Mouse (Mus musculus) adrenal gland, postnatal 36 days (tissue): Measurements from ENCODE around the gene Filip1l. TPM values are rescaled to one million over a fixed set of nuclear protein-coding genes. Genes with fewer than 3 reads are reported as not detected.
A peak's percentile ranks its signal among the peaks of the same experiment; 100 is the strongest.

ENCODE experiments used
- DNase-seq, 2 experiments: peaks; one replicate each; pipeline ENCODE4 v3.0.0; 2021; ENCODE audit warnings: mixed read lengths in 1 of 2
- total RNA-seq, 2 experiments: library from RNA; stranded (reverse); gene quantifications; 2 replicates each; pipeline ENCODE4 v1.2.3; 2021

Filip1l gene
- total RNA-seq, 2 experiments from 2014 or later = 16.9 to 25.5 TPM

DNA sequence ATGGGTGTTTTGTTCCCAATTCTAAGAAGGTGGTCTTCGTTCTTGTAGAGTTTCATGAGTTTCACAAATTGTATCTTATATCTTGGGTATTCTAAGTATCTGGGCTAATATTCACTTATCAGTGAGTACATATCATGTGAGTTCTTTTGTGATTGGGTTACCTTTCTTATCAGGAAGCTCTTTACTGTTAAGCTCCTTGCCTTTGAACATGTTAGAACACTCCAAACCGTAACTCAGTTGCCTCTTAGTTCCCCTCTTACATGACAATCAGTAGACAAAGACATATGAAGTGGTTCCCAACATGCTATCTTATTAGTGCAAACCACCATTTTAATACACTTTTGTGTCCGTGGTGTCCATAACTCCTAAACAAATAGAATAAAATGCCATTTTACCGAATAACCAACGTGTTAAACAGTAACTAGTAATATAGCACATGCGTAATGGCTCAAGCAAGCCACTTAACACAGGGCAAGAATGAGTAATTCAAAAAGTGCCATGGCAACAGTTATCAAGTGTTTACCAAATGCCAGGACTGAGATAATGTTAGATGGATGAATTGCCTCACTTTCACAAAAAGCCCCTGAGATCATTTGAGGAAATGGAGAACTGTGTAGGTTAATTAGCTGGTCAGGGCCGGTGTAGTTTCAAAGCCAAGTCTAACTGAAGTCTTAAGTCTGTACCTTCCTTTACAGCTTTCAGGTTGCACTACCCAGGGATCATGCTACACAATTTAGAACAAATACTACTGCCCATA is 215.9 kb downstream of the Filip1l start:
- DNase-seq = no peak

DNA sequence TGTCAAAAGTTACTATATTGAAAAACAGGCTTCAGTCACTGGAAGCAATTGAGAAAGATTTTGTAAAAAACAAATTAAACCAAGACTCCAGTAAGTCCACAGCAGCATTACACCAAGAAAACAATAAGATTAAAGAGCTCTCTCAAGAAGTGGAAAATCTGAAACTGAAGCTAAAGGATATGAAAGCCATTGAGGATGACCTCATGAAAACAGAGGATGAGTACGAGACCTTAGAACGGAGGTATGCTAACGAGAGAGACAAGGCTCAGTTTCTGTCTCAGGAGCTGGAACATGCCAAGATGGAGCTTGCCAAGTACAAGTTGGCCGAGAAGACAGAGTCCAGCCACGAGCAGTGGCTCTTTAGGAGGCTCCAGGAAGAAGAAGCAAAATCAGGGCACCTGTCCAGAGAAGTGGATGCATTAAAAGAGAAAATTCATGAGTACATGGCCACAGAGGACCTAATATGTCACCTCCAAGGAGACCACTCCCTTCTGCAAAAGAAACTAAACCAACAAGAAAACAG is 218.0 kb downstream of the Filip1l start:
- no peak for DNase-seq

DNA sequence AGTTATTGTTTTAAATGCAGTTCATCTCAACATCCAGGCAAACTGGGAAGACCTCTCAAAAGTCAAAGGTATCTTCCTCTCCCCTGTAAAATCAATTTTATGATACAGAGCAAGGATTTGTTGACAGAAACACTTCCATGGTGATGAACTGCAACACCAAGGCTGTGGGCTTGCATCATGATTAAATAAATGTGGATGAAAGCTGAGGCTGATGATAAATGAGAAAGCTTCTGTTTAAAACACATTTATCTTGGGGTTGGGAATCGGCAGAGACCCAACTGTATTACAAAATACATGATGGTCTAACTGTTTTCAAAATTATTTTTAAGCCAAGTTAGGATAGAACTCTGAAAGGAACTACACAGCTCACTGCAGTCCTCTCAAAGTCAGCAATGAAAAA is 220.9 kb downstream of the Filip1l start:
- DNase-seq = no peak

GRCm38 (mm10) chr16:57575764-57576388 is 223.0 kb downstream of the Filip1l start:
- DNase-seq = no peak

DNA sequence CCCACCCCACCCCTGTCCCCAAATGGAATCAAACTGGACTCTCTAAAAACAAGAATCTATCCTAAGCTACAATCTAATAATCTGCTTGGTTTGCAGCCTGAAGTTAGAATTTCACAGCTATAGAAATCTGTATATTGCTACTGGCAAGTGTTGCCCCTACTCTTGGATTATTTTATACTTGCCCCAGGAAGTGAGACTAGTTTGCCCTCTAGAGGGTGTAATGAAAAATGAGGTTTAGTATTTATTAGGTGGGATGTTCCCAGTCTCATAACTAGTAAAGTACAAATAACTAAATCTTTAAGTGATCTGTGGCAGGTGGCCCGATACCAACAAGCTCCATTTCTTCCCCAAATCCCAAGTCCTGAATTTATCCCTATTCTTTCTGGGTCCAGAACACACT is 224.6 kb downstream of the Filip1l start:
- DNase-seq = no peak

DNA sequence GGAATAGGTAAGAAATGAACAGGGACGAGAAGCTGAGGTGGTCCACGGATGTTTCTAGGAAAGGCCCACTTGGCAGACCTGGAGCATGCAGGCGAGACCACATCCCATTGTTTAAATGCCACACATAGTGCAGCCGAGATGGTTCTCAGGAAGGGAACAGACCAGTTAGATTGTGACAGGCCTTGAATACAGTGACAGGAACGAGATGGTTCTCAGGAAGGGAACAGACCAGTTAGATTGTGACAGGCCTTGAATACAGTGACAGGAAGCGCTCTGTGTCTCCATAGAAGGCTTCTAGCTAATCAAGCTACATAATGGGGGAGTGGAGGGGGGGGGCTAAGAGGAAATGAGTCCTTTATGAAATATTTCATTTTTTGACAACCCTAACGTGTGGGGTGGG is 227.1 kb downstream of the Filip1l start:
- no peak for DNase-seq

DNA sequence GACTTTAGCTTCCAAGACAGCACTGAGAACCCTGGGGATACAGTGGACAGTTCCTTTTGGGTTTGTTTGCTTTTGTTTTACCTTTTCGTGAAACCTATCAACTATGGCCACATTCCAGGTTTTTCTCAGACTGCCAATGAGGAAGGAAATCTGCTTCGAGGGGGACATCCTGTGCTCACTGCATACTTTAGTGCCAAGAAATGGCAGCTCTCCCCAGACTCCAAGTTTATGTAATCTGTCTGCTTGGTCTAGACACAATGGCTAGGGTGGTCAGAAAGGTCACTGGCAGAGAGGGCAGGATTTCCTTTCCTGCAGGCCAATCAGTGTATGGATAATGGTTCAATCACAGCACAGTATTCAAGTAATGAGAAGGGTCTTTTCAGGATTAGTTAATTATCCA is 229.1 kb downstream of the Filip1l start:
- DNase-seq = peak in 1 of 2 experiments; percentile 42

DNA sequence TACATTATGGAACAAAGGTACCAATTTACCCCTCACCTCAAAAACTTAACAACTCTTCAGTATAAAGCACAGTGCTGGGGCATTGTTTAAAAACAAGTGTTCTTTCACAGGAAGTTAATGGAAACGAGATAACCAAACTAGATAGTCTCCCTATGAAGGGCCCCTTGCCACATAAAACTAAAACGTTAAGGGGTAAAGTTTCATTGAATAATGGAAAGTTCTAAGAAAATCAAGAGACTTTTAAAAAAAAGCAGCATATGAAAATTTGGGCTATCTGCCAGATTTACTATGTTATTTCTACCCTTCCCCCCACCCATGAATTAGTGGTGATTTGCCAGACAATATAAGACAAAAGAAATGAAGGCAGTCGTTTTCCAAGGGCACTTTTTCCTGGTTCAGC is 232.3 kb downstream of the Filip1l start:
- DNase-seq = no peak

DNA sequence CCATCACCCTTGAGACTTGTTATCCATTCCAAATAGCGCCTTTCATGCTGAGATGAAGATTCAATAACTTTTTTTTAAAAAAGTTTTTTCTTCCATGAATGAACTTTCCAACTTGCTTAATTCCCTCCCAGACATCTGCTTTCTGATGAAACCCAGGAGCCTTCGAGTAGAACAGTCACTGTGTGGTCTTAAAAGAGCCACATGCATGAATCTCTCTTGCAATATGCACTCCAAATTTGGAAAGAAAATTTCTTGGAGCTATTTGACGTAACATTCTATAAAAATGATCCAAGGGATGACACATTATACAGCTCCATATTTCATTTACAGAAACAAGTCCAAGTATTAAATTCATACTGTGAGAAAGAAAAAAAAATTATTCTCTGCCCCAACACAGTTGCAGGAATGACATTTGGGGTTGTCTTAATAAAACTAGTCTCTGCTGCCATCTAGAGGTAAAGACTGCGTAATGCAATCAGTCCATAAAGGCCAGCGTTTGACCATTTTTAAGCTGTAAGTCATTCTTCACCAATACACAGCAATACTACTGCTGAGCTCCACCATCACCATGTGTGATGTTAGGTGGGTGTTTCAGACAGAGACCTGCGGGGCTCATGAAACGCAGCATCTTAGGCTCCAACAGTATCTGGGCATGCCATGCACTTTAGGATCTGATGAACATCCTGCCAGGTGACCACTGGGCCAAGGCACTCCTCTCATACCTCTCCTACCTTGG is 240.7 kb downstream of the Filip1l start:
- peak in 1 of 2 experiments; percentile 30 for DNase-seq

DNA sequence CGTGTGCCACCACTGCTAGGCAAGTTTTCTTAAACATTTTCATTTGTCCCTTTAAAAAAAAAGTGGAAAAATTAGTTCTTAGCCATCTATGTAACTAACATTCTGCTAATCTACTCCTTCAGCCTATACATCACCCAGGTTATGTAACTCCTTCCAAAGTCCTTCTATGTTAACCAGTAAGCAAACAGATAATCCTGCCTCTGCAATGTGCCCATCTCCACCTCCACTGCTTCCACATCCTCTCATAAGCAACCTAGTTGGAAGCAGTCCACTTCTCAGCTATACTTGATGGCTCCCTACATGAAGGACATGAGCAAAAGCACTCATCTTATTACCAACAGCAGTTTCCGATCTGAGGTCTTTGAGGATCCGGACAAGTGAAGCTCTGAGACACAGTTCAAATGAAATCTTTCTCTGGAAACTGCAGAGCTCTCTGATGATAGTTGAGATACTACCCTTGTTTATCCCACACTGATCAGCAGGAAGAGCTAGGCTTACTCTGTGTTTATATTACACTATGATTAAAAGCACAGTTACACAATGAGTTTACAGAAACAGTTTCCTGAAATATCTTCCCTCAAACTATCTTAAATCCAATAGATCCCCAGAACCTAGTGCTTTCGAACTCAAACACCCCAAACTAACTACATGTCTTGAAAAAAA is 244.5 kb downstream of the Filip1l start:
- no peak for DNase-seq

DNA sequence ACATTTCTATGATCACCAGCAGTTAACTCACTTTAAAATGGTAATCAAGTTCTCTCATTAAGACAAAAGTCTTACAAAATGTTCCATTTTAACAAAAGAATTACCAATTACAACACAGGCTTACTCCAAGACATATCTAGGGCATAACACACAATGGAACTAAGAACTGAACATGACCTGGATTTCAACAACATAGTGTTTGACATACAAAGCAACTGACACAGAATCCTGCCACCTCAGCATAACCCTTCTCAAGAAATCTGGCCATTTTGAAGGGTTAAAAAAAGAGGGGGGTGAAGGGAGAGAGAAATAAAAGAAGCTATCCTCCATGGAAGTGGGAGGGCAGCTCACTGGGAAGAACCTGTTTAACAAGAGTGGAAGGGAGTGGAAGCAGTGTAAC is 248.1 kb downstream of the Filip1l start:
- DNase-seq = no peak

DNA sequence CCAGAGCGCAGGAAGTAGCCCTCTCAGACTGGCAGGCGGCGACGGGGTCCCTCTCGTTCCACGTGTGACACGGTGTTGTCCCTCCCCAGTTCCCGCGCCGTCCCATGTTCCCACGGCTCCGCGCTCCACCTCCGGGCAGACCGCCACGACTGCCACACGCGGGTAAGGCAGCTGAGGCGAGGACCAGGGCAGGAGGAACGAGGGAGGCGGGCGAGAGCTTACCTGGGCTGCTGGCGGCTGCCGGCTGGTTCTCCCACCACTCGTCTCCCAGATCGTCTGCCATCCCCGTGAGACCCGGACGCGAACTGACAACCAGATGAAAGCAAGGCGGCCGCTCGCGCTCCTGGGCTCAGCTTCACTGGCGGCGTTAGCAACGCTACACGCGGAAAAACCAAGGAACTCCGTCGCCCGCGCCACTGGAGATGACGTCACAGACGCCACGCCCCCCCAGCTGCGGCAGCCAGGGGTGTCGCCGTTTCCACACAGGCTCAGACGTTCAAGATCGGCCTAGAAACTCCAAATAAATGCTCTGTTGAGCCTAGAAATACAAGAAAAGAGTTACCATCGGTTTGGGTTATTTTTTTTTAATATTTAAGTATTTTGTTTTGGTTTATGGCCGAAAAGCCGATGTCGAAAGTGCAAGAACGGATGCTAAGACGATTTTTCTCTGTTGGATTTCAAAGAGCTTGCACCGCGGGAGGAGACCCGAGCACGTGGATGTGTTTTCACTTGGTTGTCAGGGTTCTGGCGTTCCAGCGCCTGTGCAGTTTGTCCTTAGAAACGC is 253.7 kb downstream of the Filip1l start, which contains the start of gene Cmss1:
Cmss1 (minus strand) TSS at position 421 of the 784 bp plus-strand sequence.
- peak; percentile 88 to 90 for DNase-seq

DNA sequence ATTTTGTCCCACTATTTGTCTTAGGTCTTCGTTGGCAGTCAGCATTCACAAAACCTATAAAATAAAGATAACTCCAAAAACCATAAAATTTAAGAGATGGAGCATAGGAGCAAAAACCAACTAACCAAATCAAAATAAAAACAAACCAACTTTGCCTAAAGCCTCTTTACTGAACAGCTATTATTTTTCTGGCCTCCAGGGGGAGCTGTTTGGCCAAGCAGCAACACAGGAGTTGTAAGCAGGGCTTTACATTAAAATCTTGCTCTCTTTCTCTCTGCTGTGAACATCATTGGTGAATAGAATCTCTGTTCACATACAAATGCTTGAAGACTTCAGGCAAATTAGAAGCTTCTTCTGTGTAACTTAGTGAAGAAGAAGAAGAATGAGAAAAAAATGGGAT is 258.9 kb downstream of the Filip1l start:
- DNase-seq = peak; percentile 17 to 63

Other genes starting within 250 kb of the Filip1l start
- gene Tomm70a, start 231.4 kb upstream of the Filip1l start, total RNA-seq = 10 to 100 TPM; 56.3 to 59.2 TPM
- 10 to 100 TPM; 35.0 to 53.6 TPM for gene Nit2, start 185.8 kb upstream of the Filip1l start, total RNA-seq
- gene Tbc1d23, start 121.6 kb upstream of the Filip1l start, total RNA-seq = 10 to 100 TPM; 35.0 to 40.0 TPM
- gene Tmem30c, start 60.2 kb upstream of the Filip1l start, total RNA-seq = not detected